Mouse (Mus musculus): Measurements from ENCODE around the gene Olfr466. TPM values are rescaled to one million over a fixed set of nuclear protein-coding genes. Genes with fewer than 3 reads are reported as not detected.

Gene Olfr466
- polyA plus RNA-seq, 1 experiment from 2014 or later = not detected

DNA sequence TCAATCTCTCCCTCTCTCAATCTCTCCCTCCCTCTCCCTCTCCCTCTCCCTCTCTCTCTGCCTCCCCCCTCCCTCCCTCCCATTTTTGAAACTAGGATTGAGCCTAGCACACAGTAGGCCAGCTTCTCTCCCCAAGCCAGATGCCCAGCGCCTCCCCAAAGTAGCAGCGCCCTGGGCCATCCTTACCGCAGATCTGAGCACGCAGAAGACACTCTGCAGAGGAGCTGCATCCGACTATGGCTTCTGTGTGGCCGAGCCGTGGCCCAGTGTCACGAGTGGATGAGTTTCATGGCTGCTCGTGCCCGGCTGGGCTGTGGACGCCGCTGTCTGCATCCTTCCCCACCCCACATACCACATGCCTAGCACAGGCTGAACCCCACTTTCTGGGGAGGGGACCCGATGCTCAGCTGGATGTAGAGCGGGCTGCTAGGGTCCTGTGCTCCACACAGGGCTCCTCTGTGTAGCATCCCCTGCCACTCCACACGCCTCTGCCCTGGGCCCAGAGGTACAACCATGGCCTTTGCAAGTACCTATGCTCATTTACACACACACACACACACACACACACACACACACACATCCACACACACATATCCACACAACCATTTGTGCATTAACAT is 26.5 kb downstream of the Olfr466 start:
- peak; percentile 40 for ATAC-seq (ENCODE audit: low FRiP score)

DNA sequence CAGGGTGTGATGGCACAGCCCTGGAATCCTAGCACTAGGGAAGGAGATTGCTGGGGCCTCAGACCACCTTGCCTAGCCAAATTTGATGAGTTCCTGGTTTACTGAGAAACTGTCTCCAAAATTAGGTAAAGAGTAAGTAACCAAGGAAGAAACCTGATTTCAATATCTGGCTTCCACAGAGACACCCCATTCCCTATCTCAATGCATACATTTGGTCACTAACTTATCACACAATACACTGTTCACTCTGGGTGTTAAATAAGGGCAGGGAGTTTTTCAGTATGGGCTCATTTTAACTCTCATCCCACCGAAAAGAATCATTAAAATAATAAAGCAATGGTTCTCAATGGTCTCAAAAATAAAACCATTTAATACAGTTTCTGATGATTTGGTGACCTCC is 50.6 kb downstream of the Olfr466 start:
- ATAC-seq (ENCODE audit: low FRiP score) = no peak
- Histone ChIP-seq H3K36me3 (no peaks in the 10 kb centered on the region), H3K27me3 (no peaks in the 10 kb centered on the region), H3K4me1 (no peaks in the 10 kb centered on the region), H3K4me2 (replicated peaks) (no peak overlapping the region), H3K27ac (no peak overlapping the region), H3K9ac (no peak overlapping the region), H3K9me3 (replicated peaks) (peaks cover 2% of the 10 kb centered on the region; the same call in 1 of the 2 replicates), H3K4me3 (no peak overlapping the region)
- 83% methylated on average over 1 of the region's 1 CpGs for WGBS

More for the DNA sequence above, 26.5 kb downstream of the Olfr466 start:
- no peaks in the 10 kb centered on the region for H3K4me1 ChIP-seq
- 0 out of 2 replicates have a peak, but pooled peaks cover 3% of the 10 kb centered on the region for H3K9me3 ChIP-seq (replicated peaks)
- no peak overlapping the region for H3K27ac ChIP-seq
- no peak overlapping the region for H3K4me2 ChIP-seq (replicated peaks)
- no peak overlapping the region for H3K4me3 ChIP-seq
- no peak overlapping the region for H3K9ac ChIP-seq
- no peaks in the 10 kb centered on the region for H3K27me3 ChIP-seq
- WGBS = 55% methylated on average over 15 of the region's 15 CpGs
- no peaks in the 10 kb centered on the region for H3K36me3 ChIP-seq

Other genes with a start within 250 kb of the Olfr466 start
- 0.21 TPM in 1 of 2 replicates, not detected in the other for gene Cntnap3, start 246.3 kb upstream of the Olfr466 start, polyA plus RNA-seq (2016; fragmentation: Nextera tagmentation; extraction: Ambion mirVana)
- gene Spata31, start 232.8 kb upstream of the Olfr466 start, polyA plus RNA-seq (2016; fragmentation: Nextera tagmentation; extraction: Ambion mirVana) = not detected in 2 replicates
- gene Spata31d1c, start 117.2 kb upstream of the Olfr466 start, polyA plus RNA-seq (2016; fragmentation: Nextera tagmentation; extraction: Ambion mirVana) = not detected in 2 replicates
- gene Prss47, start 97.5 kb upstream of the Olfr466 start, polyA plus RNA-seq (2016; fragmentation: Nextera tagmentation; extraction: Ambion mirVana) = not detected in 2 replicates
- gene Mfsd14b, start 37.3 kb upstream of the Olfr466 start, polyA plus RNA-seq (2016; fragmentation: Nextera tagmentation; extraction: Ambion mirVana) = 47.2 and 47.5 TPM in 2 replicates
- not detected in 2 replicates for gene Olfr465-ps1, start 12.2 kb upstream of the Olfr466 start, polyA plus RNA-seq (2016; fragmentation: Nextera tagmentation; extraction: Ambion mirVana)
- gene Nlrp4f, start 55.7 kb downstream of the Olfr466 start, polyA plus RNA-seq (2016; fragmentation: Nextera tagmentation; extraction: Ambion mirVana) = 0.39 TPM in 1 of 2 replicates, not detected in the other
- not detected in 2 replicates for gene Gm10775, start 109.3 kb downstream of the Olfr466 start, polyA plus RNA-seq (2016; fragmentation: Nextera tagmentation; extraction: Ambion mirVana)
- 23.3 TPM in 2 replicates for gene Zfp369, start 128.6 kb downstream of the Olfr466 start, polyA plus RNA-seq (2016; fragmentation: Nextera tagmentation; extraction: Ambion mirVana)